Mouse (Mus musculus) brain, embryonic 18.5 days (tissue): ENCODE measurements around the gene Arhgef2.

Experiments used
- DNase-seq: peaks from one replicate; pipeline ENCODE4 v3.0.0-alpha.2; 2012; ENCODE audit warnings: low read depth, low spot score

Arhgef2 gene

DNA sequence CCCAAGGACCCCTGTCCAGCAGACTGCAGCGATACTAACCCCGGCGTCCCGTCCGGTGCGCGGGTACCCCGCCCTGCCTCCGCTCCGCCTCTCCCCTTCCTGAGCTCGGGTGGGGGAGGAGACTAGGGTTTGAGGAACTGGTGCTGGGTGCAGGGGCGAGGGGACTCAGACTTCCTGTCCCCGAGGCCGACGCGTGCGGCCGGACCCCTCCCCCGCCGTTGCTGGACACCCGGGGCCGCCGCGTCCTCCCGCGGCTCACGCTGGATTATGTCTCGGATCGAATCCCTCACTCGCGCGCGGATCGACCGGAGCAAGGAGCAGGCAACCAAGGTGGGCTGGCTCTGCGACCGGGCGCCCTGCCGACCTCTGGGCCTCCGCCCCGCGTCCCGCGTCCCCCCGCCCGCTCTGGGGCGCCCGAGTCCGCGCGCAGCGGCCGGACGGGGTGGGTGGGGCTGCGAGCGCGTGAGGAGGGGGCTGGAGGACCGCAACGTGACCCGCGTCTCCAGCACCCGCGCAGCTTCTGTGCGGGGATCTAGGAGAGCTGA lies 15.3 kb downstream of the Arhgef2 start:
- peak; percentile 20 for DNase-seq

DNA sequence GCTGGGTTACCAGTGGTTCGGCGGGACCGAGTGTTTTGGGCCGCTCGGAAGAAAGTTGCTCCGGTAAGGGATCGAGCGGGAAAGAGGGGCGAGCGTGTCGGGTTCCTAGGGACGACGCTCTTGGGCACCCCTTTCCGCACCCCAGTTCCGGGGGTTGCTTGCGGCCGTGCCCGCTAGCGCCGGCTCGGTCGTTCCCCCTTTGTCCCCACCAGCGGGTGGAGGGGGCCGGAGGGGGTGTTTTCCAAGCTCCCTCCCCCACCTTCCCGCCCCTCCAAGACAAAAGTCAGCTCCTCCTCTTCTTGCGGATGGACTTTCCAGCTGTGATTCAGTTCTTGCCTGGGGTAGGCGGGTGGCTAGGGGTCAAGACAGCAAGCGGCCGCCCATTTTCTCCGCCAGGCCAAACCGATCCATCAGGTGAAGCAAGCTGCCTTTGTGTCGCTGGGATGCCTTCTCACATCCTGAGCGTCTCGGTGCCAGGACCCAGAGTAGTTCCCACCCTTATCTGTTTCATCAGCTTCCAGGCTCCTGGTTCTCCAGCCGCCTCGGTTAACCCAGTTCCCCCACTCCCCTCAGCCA lies 15.9 kb downstream of the Arhgef2 start:
- DNase-seq, result peak; percentile 10

DNA sequence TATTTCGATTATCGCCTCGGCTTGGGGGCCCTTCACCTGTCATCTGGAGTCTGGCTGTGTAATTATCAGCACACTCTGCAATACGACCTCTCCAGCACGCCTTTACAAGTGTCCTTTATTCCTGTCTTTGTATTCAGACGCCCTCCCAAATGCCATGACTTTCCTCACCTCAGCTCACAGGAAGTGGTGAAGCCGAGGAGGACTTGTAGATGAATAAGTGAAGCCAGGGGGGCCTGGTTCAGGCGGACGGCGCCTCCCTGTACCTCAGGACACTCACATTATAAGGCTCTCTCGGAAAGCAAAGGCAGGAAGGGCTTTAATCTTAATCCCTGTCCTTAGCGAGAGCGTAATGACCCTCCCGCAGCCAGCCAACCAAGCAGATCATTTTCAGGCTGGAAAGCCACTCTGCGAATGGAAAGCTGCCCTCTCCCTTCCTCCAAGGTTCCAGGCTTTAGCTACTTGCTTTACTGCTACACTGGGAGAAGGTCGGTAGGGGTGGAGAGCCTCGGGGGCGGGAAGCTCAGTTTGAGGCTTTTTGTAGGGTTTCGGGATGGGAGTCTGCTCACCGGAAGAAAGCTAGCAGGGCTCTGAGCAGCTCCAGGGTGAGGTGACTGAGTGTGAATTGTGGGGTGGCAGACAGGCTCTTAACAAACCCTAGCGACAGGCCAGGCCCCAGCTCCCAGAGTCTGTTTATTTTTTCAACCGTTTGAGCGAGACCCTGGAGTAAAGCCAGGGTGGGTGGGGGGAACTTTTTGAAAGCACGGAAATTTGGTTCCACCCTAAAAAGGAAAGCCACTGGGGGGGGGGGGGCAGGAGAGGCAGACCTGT lies 16.6 kb downstream of the Arhgef2 start:
- DNase-seq, result peak; percentile 12

DNA sequence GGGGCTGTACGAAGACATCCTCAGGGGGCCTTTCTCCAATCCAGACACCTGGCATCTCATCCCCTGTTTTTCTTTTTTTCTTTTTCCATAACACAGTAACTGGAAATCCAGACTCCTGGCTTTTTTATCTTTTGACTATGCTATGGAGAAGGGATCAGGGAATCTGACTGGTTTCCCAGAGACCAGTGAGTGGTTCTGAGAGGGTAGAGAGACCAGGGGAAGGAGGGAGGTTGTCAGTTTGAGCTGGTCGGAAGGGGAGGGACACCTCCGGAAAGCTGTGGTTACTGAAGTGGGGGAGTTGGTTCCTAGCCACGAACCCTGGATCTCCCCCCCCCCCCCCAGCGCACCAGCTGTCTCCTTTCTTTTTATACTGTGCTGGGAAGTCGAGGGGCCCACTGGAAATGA lies 17.2 kb downstream of the Arhgef2 start:
- peak; percentile 40 for DNase-seq

DNA sequence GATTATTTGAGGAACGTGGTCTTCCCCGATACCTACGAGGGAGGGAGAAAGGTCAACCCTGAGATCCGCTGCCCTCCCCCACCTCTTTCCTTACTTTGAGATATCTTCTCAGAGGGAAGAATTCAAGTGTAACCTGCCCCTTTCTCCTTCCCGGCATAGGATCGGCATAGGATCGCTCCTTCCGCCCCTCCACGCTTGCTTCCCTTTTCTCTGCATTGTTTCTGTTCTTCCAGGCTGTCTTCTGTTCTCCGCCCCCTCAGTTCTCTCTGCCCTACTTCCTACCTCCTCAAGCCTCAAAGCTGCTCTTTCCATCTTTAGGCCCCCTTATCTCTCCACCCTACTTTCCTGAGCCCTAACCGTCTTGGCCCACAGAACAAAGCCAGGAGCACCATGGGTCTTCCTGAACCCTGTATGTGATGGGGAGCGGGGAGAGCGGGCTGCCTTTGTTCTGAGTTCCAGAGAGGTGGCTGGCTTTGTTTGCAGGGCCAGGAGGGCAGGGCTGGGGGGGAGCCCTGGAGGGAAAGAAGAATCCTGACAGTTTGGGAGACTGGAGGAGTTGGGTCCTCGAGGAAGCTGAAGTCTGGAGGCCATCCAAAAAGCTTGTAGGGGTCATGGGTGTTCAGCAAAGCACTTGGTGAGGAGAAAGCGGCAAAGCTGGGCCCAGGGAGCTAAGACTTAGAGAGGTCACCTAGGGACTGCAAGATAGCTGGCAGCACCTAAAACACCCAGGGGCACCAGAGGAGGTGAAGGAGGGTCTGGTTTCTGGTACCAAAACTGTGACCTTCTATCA lies 17.8 kb downstream of the Arhgef2 start:
- peak; percentile 24 for DNase-seq

DNA sequence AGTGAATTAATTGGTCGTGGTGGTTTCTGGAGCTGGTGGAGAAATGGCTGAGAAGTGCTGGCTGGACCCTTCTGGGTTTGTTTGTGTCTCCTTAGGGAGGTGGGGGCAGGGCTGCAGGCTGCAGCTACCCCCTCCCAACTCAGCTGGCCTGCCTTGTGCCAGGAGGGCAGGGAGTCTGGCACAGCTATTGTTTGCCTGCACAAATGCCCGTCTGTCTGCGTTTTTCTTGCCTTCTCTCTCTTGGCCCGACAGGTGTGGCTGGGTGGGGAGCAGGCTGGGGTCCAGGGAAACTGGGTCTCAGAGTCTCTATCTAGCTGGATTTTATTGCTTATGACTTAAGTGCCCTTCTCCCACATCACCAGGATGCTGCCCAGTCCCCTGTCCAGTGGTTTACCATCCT lies 18.6 kb downstream of the Arhgef2 start:
- peak; percentile 22 for DNase-seq

DNA sequence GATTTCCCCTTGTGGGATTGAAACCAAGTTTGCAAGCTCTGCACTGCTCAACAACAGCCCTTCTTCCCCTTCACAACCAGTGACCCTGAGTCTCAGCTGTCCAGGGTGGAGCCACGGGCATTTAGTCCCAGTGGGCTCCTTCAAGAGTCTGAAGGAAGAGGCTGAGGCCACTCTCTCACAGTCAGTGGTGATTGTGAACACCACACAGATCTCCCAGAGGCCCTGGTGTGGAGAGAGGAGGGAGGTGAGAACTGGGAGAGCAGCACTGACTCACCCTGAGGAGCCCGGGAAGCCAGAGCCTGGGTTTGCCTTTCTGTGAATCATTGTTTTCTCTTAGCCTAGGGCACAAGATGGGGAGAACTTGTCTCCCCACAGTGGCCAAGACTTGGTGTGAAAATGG lies 19.2 kb downstream of the Arhgef2 start:
- DNase-seq, result no peak

DNA sequence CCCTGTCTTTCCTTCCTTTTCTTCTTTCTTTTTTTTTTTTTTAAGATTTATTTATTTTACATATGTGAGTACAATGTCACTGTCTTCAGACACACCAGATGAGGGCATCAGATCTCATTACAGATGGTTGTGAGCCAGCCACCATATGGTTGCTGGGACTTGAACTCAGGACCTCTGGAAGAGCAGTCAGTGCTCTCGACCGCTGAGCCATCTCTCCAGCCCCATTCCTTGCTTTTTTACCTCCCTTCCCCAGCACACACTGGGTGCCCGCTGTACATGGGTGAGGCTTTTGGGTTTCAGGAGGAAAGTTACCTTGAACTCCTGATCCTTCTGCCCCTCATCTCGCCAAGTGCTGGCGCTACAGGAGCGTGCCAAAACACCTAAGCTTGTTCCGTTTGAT lies 19.8 kb downstream of the Arhgef2 start:
- DNase-seq, result no peak

DNA sequence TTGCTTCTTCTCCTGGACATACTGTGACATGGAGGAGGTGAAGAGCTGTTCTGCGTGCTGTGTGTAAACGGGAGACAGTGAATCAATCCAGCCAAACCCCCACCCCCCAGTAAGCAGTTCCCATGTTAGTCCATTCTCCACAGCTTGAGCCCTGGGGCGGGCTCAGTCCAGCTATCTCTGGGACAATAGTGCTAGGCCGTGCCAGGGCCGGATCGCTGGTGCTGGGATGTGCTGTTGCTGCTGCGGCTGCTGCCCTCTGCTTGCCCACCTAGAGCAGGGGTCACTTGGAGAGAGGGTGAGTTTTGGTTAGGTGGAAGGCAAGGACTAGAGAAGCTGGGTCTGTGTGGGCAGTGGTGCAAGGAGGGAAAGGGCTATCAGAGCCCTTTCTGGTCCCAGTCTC lies 20.6 kb downstream of the Arhgef2 start:
- DNase-seq, result no peak

DNA sequence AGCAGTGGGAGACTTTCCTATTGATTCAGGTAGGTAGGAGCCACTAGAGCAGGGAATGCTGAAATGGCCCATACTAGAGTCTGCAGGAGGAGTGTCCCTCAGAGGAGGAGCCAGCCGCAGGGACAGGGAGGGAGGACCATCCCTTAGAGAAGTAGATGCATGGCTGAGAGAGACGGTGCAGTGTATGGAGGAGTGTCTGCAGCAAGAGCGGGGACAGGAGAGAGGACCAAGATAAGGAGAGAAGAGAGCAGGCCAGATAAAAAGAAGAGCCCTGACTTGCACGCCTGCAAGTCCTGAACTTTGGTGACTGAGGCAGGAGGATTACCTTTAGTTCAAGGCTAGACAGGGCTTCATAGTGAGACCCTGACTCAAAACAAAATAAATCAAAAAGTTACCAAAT lies 21.3 kb downstream of the Arhgef2 start:
- DNase-seq, result no peak

DNA sequence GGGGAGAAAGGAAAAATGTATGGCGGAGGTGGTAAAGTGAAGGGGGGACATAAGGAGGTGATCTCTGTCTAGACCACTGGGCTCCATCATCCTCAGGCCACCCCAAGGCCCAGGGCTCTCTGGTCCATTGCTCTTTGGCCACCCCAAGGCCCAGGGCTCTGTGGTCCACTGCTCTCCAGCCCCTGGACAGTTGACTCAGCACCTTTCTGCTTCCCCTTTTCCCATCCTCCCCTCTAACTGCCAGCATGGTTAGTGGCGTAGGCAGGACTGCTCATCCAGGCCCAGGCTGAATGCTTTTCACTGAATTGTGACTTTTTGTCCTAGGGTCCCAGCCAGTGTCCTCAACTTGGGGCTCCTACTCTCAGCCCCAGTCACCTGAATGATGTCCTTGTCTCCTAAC lies 21.8 kb downstream of the Arhgef2 start:
- no peak for DNase-seq

DNA sequence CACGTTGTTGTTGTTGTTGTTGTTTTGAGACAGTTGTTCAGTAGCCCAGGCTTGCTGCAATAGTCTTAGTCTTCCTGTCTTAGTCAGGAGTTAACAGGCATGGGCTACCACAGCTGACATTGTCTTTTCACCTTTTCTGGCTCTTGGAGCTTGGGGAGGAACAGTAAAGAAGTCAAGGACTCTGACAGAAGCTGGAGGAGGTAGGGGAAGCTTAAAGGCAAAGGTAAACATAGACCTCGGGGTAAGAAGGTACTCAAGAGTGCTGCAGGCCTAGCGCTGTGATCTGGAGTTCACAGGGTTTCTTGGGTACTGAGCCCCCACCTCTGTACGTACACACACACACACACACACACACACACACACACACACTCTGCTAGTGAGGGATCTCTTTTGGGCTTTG lies 23.0 kb downstream of the Arhgef2 start:
- no peak for DNase-seq

DNA sequence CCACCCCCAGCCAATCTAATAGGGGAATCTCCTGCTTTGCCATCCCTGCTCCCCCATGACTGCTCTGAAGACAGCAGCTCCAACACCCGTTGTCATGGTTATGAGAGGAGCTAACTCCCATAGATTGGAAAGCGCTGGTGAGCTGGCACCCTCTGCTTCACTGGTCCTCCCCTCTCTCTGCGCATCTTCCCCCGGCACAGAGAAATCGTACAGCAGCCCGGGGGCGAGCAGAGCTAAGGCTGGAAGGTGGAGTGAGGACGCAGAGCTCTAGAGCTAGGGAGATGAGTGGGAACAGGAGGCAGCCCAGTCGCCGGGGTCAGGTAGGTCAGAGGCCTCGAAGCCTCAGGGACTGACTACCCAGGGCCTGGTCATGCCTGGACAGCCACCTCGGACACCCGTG lies 23.5 kb downstream of the Arhgef2 start:
- no peak for DNase-seq

DNA sequence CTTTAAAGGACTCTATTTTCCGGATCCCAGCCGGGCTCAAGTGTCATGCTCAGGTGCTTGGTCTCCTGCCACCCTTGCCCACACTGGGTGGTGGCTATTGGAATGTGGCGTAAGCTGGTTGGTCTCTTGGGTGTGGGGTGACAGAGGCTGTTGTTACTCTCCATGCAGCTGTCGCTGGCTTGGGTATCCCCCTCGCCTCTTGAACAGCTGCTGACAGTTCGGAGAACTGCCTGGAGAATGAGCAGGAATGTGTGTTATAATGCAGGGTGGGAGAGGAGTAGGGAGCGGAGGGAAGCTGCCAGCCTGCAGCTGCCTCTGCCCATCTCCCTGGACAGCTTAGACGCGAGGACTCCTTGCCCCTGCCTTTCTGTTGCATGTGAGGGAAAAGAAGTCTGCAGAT lies 24.3 kb downstream of the Arhgef2 start:
- DNase-seq, result no peak

DNA sequence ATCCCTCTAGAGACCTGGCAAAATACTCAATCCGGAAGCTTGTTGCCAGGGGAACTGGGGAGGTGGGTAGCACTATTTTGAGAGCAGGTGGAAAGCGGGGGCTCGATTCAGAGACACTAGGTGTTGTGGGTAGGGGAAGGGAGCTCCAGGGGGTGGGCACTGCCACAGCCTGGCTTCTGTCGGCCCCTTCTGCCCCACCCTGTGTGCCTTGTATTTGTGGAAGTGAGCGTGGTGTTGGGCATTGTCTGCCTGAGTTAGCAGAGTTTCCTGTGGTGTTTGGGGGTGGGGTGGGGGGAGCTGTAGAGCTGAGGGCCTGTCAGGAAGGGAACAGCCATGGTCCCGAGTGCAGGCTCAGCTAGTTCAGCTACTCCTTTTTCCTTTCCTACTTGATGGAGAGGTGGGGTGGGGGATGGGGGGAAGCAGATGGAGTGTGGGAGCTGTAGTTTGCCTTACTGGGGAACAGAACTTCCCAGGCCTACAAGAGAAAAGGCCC lies 25.1 kb downstream of the Arhgef2 start:
- no peak for DNase-seq

DNA sequence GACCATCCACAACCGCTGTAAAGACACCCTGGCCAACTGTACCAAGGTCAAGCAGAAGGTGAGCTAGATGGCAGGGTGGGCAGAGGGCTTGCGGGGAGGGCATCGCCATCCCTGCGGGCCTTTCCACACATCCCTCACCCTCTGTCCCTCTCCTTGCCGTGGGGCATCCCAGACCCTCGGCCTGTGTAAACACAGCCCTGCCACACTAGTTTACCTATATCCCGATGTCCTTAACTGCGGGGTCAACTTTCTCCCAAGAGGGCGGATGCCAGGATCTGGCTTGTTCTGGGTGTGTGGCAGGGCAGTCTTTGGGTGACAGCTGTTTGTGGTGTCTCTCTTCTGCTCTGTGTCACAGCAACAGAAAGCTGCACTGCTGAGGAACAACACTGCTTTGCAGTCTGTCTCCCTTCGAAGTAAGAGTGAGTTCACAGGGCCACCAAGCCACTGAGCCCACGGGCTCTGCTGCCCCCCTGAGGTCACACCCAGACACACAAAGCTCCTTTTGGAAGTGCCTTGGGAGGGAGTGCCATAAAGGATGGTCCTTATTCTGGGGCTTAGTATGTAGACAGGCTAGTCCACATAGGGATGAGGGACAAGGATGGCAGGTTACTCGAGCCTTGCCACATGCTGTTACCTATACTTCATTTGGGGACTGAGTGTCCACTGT lies 26.3 kb downstream of the Arhgef2 start:
- DNase-seq, result no peak

DNA sequence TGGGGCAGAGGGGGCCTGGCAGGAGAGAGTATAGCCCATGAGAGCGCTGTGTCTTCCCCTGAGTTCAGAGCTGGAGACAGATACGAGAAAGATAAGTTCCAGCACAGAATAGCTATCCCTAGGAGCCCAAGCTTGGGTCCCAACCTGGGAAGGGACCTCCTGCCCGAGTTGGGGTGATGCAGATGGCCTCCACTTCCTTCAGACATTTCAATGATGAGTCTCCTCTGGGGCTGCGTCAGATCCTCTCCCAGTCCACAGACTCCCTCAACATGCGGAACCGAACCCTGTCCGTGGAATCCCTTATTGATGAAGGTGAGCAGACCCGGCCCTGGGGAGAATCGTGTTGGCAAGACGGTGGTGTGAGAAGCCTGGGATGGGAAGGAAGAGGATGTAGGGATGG lies 27.3 kb downstream of the Arhgef2 start:
- DNase-seq, result no peak

DNA sequence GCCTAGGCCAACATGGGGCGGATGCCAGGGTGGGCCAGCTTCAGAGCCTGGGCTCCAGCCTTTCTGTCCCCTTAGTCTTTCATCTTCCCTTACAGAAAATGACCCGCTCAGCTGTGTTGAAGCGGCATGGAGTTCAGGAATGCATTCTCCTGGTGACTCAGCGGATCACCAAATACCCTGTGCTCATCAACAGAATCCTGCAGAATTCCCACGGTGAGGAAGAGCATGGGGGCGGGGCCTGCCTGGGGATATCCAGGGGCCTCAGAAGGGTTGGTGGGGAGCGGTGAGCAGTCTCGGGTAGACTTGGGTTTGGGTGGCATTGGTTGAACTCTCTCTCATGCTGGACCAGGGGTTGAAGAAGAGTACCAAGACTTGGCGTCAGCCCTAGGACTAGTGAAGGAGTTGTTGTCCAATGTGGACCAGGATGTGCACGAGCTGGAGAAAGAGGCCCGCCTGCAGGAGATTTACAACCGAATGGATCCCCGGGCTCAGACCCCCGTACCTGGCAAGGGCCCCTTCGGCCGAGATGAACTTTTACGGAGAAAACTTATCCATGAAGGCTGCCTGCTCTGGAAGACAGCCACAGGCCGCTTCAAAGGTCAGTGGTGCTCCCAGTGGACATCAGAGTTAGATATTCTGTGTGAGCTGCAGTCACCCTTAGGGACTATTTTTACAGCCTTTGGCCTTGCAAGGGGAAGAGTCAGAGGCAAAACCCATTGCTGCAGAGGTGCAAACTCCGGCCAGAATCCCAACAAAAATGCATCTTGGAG lies 29.9 kb downstream of the Arhgef2 start:
- DNase-seq, result no peak

DNA sequence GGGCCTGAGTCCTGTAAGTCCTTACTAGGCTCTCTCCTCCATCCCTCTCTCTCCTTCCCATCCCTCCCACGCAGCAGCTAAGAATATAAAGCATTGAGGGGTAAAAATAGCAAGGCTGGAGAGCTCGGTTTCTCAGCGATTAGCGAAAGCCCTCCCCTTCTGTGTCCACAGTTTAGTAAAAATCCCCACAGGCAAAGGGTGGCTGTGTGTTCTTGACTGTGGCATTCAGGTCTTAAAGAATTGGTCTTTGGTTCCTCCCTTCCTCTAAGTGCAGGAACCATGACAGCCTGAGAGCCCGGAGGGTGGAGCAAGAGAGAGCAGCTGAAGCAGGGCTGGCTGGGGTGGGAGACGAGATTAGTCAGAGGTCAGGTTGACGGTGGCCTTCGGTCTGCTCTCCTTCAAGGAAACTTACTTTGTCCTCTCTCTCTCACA lies 30.8 kb downstream of the Arhgef2 start:
- DNase-seq, result no peak

DNA sequence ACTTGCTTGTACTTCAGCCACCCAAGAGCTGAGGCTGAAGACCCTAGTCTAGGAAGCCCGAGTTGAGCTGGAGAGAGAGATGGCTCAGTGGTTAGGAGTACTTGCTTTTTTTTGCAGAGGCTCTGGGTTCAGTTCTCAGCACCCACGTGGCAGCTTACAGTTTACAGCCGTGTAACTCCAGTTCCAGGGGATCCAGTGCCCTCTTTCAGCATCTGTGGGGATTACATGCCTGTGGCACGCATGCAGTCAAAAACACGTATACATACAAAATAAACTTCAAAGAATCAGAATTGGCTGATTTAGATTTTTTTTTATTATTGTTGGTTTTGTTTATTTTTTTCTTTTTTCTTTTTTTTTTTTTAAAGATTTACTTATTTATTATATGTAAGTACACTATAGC lies 31.4 kb downstream of the Arhgef2 start:
- DNase-seq, result no peak

DNA sequence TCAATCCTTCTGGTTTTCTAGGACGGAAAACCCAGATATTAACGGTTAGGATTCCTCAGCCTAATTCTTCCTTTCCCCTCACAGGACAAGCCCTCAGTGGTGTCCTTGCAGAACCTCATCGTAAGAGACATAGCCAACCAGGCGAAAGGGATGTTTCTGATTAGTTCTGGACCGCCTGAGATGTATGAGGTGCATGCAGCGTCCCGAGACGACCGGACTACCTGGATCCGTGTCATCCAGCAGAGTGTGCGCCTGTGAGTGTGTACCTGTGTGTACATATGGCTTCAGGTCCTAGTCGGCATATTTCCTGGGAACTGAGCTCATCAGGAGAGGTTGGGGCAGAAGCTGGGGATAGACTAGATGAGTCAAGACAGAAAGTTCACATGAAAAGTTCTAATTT lies 33.5 kb downstream of the Arhgef2 start:
- no peak for DNase-seq
